Mouse (Mus musculus) telencephalon, adult 2 months (tissue): Measurements from ENCODE around the gene Fndc5.
A peak's percentile ranks its signal among the peaks of the same experiment; 100 is the strongest.

Experiments used
- DNase-seq: peaks from one replicate; pipeline ENCODE4 v3.0.0-alpha.2; 2011; ENCODE audit warnings: low read depth, low spot score

Fndc5 gene

DNA sequence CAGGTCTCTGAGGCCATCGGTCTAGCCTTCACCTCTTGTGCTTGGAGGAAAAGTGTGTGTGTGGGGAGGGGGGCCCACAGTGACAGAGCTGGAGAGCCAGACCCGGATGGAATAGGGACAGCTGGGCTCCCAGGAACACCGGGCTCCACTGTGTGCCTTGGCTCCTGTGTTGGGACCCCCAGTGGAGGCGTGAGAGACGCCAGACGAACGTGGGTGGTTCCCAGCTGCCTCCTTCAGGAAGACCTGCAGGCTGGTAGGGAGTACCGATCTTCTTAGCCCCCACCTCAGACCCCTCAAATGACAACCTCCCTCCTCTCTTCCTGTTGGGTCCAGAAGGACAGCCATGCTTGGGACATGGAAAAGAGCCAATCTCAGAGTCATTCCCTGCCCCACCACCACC is 14.1 kb upstream of the Fndc5 start:
- no peak for DNase-seq

DNA sequence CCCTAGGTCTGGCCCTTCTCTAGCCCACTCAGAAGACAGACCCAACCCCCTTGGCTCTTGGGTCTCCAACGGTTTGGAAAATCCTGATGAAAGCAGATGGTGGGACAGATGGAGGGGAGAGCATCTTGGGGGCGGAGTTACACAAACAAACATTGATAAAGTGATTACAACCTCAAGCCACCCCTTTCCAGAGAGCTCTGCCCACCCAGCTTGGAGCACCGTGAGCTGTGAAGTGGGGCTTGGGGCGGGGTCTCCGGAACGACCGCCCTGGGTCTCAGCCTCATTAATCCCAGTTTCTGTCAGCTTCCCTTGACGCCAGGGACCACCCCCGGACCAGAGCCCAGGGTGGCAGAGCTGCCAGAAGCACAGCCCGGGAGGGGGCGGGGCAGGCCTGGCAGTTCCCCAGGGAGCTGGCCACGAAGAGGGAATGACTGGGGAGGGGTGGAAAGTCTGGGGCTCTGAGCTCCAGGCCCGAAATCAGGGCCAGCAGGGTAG is 12.1 kb upstream of the Fndc5 start:
- DNase-seq: no peak

DNA sequence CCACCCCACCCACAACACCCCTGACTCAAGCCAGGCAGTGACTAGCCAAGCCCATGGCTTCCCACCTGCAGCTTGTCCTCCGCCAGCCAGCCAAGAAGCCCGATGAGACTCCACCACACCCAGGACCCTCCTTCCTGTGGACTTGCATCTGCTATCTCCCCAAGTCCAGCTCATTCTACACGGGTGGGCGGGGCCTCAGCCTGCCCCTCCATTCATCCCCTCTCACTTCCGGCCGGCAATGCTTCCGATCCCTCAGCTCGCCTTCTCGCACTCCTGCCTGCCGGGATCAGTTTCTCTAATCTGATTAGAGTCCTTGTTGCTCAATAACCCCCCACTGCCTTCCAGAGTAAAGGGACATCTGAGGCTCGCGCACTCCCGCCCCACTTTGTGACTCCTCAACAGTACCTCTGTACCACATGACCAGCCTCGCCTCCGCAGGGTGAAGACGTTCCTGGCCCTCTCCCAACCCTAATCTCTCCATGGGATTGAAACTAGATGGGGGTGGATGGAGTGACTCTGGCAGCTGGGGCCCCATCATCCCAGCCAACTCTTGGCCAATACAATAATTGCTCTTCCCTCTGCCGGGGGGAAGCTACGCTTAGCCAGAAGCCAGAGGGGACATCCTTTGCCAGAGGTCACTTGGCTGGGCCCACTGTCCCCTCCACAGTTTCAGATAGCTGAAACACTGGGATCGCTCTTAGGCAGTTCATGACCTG is 10.9 kb upstream of the Fndc5 start:
- no peak for DNase-seq

DNA sequence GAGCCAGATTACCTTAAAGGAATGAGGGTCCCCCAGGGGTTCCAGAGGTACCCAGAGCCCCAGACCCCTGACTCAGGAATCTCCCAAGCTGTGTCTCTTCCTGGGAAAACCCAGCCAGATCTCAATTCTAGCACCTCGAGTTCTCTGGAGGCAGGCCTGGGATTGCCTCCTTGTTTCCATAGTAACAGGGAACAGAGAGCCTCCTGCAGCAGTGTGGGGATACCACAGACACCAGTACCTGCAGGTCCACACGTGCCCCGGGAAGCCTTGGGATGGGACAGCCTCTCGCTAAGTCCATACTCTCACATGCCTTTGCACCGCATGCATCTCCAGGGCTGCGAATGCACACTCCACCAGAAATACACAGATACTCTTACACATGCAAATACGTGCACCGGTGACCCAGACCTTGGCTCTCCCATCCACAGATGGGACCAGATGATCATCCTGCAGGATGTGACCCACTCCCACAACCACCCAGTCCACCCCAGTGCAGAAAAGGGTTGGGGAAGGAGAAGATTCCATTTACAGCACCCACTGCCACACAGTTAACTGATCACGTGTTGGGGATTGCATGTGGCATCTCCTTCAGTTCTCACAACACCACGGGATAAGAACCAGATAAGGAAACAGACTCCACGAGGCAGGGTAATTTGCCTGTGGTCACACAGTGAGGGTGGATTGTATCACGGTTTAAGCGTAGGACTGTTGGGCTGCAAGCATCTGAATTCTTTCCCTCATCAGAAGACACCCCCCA is 8.0 kb upstream of the Fndc5 start:
- DNase-seq: no peak

DNA sequence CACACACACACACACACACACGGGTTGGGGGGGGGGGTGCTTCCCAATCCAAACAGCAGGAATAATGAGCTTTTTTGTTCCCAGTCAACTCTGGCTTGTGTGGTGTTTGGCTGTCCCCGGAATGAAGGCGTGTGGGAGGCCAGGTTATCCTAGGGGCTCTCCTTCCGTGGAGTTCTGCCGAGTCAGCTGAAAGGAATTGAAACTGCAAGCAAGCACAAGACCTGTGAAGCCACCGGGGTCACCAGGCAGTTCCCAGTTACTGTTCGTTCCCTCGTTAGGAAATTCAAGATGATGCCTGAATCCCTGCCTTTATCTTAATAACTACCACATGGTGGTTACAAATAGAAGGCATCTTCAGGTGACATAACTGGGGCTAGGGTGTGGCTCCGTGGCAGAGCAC is 7.4 kb upstream of the Fndc5 start:
- DNase-seq: no peak

DNA sequence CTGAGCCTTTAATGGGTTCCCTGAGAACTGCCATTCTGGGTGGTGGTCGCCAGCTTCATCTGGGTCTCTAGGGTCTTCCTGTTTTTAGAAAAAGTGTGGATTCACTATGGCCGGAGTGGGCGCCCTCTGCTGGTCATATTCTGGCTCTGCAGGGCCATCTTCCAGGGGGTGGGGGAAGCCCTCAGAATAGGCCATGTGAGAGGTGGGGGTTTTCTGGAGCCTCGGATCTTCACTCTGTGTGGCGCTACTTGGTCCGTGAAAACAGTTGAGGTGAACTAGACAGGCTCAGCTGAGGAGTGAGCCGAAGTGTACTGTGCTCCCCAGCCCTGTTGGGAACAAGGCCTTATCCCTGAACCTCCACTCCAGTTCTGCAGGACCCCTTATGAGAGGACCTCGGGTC is 6.7 kb upstream of the Fndc5 start:
- no peak for DNase-seq

DNA sequence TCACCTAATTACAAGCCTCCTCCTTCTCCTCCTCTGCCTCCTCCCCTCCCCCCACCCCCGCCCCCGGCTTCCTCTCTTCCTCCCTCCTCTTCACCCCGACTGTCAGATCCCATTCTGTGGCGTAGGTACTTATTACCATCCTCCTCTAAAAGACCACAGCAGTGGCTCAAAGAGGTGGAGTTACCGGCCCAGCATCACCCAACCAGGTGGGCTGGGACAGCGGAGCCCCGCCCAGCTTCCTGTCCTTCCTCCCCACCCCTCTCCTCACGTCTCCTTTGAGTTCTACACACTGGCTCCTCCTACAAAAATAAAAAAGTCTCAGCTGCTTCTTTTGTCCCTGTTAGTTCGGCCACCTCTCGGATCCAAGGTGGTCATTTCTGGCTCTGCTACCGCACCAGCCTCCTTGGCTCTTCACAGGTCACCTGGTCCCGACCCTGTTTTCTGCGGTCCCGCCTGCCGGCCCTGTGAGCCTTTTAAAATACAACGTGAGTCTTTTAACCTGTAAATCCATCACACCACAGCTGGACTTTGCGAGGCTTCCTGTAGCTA is 6.0 kb upstream of the Fndc5 start:
- DNase-seq: no peak

DNA sequence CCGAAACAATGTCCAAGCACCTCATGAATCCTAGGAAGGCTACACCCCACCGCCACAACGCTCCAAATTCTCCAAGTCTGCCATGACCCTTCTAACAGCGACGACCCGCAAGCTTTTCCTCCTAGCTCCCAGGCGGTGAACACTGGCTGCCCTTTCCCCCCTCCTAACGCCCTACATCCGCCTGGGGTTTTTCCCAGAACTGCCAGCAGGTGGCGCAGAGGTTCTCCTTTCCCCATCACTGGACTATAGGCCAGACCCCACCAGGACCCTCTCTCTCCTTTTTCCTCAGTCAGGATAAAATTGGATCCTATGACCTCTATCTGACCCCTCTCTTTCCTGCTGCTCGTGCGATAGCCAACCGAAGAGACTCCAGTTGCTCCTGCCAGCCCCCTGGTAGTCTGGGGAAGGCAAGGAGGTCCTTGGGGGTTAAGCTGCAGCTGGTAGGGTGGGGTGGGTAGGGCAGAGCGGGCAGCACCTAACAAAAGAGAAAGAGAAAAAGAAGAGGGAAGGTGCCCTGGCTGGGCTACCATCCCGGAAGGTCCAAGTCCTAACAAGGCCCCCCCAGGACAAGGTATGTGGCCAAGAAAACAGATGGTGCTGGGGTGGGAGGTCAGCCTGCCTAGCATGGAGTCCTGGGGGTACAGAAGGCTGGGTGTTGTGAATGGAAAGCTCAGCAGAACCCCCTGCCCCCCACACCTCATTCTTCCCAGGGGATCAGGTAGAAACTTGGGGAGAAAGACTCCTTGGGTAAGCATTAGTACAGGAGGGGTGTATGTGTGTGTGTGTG is 1.8 kb upstream of the Fndc5 start:
- DNase-seq: no peak

DNA sequence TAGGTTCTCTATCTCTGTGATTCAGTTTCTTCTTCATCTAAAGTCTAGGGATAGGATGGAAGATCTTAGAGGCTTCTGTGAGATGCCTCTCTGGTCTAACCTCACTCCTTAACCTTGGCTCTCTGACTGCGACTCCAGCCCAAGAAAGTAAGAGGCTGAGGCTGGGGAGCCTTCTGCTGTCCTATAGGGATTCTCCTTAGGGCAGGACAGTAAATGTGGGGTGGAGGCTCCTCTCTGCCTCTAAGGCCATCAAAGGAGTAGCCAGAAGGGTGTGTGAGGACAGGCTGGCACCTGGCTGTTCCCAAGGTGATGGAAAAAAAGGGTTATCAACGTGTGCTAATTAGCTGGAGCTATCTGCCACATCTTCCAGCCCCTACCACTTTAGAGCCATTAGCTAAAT is 1.2 kb upstream of the Fndc5 start:
- DNase-seq: no peak

DNA sequence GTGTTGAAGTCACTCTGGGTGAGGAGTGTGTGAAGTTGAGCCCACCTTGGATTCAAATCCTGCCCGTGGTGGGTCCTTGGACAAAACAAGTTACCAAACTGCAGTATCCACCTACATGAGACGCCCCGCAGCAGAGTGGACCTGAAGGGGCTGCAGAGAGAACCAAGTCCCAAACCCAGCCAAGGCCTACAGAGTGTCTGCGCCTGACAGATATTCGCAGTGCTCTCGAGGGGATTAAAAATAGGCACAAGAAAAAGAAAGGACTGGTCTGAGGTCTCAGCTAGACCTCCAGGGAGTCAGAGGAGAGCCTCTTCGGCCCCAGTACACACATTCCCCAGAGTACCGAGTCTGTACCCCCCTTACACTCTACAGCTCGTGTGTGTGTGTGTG is 615 bp upstream of the Fndc5 start:
- DNase-seq: no peak

DNA sequence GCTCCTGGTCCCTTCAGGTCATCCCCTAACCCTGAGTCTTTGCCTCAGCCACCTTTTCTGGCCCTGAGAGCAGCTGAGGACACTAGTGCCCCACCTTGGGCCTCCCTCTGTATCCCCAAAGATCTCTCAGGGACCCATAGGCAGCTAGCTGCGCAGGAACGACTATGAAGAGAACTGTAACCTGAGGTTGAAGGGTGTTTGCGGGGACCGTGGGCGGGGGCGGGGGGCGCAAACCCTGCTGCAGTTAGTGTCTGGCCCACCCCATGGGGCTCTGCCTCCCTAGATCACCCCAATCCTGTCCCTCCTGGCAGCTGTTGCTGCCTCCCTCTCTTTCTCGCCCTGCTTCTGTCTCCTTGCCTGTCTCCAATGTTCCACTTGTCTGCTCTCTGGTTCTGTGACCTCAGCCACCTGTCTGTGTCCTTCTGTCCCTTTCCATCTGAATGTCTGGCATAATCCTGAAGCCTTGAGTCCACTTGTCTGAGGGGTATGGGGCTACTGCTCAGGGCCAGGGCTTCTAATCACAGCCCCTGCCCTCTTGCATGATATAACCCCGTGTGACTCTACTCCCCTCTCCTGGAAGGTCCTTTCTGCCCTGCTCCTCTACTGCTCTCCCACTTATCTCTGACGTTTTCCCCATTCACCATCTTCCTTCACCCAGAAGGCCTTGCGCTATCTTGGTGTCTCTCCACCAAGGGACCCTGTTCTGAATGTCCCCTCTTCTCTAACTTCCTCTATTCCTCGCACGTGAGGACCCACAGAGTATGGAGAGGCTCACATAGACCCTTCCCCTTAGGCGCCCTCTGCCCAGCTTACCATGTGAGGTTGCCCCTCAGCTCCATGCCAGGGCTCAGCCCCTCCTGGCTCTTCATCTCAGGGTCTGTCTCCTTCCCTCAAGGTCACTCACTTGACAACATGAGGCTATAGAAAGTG is 858 bp downstream of the Fndc5 start:
- no peak for DNase-seq

DNA sequence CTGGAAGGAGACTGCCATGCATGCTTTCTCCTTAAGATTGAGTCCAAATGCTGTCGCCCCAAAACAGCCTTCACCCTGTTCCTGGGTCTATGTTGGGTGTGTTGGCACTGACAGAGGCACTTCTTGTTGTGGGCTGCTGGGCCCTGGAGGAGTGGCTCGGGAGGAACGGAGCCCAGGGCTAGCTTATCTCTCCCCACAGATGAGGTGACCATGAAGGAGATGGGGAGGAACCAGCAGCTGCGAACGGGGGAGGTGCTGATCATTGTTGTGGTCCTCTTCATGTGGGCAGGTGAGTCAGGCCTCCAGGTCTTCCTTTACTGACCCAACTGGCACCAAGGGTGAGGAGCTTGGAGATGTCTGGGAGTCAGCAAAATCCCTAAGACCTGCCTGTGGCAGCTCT is 2.8 kb downstream of the Fndc5 start:
- no peak for DNase-seq

DNA sequence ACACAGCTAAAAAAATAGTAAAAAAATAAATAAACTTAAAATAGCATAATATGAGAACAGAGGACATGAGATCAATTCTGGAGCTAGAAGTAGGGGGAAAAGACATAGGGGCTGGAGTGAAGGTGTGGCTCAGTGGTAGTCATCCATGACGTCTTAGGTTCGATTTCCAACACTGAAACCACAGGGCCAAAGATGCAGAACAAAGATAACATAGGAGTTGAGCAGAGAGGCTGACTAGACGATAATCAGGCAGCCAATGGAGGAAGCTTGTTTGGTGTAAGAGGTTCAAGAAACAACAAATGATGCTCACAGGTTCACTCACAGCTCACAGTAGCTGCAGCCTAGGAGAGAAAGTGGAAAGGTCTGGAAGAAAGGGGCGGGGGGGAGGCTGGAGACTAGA is 4.0 kb downstream of the Fndc5 start:
- no peak for DNase-seq

DNA sequence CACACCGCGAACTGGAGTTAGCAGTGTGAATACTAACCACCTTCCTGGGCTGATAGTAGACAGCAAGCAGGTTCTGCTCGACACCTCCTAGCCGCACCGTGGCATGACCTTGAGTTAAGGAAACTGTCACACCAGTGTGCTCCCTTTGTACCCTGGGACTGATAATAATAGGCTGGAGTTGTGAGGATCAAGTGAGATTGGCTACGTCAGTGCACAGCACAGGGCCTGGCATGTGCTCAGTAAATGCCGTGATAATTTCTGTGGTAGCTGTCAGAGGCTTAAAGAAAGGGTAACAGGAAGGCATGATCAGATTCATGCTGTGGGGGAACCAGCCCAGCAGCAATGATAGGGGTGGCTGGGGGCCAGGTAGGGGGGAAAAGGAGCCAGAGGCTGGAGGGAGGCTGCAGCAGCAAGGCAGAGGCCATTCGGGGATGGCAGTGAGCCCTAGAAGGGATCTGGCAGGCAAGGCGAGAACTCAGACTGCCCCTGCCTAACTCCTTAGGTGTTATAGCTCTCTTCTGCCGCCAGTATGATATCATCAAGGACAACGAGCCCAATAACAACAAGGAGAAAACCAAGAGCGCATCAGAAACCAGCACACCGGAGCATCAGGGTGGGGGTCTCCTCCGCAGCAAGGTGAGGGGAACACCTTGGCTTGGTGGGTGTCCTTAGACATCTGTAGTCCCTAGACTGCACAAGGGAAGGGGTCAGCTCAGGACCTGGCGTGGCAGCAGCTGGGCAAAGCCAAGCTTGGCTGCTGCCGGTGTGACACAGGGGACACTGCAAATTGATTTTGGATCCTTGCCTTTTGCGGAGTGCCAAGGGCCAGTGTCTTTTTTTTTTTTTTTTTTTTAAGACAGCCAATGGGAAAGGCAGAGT is 5.0 kb downstream of the Fndc5 start:
- no peak for DNase-seq

DNA sequence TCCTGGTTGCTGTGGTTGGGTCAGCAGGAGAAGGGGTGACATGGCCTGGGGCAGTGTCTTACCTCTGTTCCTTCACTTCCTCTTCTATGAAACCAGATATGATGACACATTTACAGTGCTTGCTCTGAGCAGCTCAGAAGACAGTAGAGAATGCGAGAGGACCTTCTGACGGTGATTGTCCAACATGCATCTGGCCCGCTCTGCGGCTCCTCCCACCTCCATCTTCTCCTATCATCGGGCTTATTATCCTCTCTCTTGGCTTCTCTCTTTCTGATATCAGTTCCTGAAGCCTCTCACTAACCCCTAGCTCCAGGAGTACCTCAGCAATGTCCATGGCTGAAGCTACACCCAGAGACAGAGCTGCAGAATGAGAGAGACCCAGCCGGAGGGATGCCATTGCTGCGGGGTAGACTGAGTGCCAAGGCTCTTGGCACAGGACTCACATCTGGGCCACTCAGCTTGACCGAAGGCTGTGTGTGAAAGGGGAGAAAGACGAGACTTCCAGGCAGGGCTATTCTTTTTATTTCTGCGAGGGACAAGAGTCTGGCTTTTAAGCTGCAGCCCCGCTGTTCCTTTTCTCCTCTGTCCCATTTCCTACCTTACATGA is 5.7 kb downstream of the Fndc5 start:
- DNase-seq: no peak

DNA sequence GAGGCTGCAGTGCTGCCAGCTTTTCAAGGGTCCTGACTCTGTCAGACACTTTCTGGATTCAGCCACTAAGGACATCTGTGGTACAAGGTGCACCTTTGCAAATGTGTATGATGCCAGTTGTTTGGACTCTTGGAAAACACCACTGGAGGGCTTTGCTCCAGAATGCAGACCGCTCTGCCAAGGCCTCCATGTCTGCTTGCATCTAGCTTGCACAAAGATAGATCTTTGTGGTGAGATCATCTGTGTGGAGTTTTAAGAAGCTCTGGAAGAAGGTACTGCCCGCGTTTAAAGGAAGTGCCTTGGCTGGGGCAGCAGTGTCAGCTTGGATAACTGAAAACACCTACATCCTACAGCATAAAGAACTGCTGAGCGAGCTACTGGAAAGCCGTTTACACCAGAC is 6.7 kb downstream of the Fndc5 start:
- DNase-seq: no peak

DNA sequence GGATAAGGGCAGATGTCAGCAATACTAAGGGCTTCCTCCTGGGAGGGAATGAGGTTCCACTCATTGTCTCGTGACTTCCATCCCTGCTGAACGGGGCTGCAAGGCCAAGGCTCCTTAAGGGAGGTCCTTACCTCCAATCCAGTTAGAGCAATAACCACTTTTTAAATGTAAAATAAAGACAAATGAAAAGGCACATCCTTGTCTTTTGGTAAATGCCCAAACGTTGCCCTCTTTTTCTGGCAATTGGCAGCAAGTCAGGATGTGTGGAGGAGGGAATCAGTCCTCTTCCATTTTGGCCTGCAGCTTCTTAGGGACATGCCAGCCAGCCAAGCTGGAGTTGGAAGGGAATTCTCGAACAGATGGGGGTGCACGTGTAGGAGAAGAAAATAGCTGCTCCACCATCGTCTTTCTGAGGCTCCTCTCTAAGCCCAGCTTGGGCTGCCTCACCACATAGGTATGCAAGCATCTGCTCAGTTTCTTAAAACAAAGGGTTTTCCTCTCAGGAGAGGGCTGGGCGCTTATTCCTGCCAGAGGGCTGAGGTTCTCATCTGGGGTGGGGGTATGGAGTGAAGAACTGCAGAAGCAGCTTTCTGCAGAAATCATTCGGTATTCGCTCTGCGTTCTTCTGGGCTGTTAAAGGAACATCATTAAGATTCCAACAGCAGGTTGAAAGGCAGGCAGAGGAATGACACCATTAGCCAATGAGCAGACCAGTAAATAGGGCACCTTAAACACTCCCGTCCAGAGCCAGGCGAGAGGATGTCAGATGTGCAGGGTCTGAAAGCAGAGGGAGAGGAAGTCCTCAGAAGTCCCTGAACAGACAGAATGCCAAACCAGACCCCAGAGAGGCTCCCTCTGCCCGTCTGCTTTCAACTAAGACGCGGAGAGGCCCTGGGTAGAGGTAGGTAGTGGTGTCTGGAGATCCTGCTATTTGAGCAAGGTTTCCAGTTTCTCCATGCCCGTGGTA is 7.9 kb downstream of the Fndc5 start:
- DNase-seq: peak; percentile 95

DNA sequence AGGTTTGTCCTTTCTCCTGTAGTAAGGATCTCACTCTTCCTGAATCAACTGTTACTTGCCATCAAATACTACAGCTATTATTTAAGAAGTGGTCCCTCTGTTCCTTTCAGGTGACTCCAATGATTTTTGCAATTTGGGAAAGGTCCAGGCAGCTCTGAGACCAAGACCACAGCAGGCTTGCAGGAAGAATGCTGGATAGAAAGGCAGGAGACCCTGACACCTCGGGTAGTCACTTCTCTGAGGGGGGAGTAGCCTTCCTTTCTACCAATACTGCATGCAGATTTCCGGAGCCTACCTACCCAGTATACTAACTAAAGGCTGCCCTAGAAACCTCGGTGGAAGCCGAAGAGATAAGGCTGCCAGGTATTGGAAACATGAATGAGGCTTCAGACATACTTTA is 8.6 kb downstream of the Fndc5 start:
- DNase-seq: no peak

DNA sequence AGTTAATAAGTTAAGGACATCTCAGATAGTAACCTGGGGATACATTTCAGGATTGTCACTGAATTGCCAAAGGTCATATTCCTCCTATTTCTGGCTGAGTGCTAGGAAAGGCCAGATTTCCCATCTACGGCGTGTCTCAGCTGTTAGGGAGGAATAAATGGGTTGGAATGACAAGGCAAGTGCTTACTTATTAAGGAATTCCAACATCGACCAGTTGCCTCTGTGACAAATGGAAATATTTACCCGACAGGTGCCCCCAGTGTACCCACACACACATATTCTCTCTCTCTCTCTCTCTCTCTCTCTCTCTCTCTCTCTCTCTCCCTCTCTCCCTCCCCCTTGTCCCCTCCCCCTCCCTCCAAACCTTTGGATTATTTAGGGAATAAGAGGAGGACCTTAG is 9.1 kb downstream of the Fndc5 start:
- DNase-seq: no peak
